In the genomic region with DNA sequence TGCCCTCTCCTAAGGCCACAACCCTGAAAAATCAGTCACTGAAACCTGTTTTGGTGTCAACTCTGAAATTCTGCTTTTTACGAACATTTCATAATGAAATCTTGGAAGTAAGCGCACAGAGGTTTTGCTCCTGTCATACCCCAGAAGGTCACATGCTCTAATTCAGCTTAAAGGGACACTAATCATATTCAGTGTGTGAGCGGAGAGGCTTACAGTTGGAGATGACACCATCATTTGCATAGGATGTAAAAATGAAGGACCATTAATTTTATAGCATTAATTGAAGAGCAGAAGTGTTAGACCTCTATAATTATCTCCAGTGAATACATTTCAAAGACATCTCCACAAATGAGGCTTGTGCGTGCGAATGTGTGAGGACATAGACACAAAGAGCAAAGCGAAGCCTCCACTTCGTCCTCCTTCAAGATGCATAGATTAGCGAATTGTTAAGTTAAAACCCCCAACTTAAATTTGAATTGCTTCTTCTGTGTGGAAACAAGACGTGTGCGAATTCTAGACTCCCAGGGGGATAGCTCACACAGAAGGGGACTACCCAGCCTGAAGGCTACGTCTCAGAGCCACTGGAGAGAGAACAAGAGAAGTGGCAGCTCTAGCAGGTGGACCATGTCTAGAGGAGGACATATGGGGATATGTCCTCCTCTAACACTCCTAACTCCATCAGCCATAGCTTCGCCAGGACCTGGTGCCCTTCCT, we compare ENCODE assay signal across 11 mouse cellular contexts.
"Had no signal": no experiment of that assay in that cellular context is flagged by ENCODE, and none has a peak within 500 bp of the region (broad histone marks: within the 10 kb centered on the region; RNA-seq: fewer than 3 reads in every experiment).

No protein-coding gene starts in this region.

- DNase-seq: kidney, adult 18-20 months; kidney, postnatal 10 days; lung, embryonic 14.5 days; lung, postnatal 10 days; lung, postnatal 4 days; thymus, postnatal 14 days had no signal

- H3K4me2 ChIP-seq: liver, embryonic 12.5 days; lung, embryonic 14.5 days had no signal

- H3K4me1 ChIP-seq: liver, embryonic 12.5 days had no signal

- H3K9me3 ChIP-seq: limb, embryonic 10.5 days; liver, embryonic 12.5 days; midbrain, embryonic 10.5 days had no signal

- ATAC-seq: liver, embryonic 12.5 days had no signal

- H3K9ac ChIP-seq: liver, embryonic 12.5 days; lung, embryonic 14.5 days had no signal

- H3K4me3 ChIP-seq: limb, embryonic 10.5 days; liver, embryonic 12.5 days; midbrain, embryonic 10.5 days; myocyte had no signal

- H3K36me3 ChIP-seq: limb, embryonic 10.5 days; liver, embryonic 12.5 days; midbrain, embryonic 10.5 days had no signal

- H3K27ac ChIP-seq: limb, embryonic 10.5 days; liver, embryonic 12.5 days; midbrain, embryonic 10.5 days; stomach, postnatal 0 days had no signal
